In the genomic region with DNA sequence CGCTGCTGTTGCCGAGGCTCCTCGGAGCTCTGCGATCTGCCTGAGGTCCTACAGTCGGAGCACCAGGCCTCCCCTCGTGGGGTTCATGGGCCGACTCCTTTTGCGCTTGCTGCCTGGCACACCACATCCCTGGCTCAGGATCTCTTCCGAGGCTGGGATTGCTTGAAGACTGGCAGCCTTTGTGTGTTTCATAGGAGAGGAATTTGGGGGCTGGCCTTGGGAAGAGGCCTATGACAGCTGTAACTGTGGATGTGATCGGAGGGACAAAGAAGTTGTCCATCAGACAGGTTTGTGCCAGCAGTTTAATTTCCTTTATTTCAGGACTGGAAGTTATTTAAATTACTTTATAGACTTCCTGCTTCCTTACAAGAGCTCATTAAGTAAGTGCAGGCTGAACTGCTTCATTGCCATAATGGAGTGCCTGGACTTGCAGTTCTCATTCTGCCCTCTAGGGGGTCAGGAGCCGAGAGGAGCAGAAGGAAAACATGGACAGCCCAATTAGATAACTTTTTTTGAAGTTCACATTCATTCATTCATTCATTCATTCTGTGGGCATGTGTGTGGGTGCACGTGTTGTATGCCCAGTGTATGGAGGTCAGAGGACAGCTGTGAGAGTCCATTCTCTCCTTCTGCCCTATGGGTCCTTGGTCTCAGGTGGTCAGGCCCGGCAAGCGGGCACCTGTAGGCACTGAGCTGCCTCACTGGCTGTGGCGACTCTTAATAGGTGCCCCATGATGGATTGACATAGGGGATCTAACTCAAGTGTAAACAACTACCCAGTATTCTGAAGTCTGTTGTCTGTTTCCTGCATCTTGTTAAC, we compare ENCODE assay signal across 8 mouse cellular contexts.
DNase-seq lines count a peak whose midpoint lies in the region; ATAC-seq and TF ChIP-seq lines count a peak whose summit lies in the region.

No protein-coding gene starts in this region.

- H3K27ac ChIP-seq in forebrain, embryonic 10.5 days, result peak overlapping the region; percentile 81
- no peak overlapping the region; the same call in 1 of the 2 replicates for H3K27ac ChIP-seq in hindbrain, embryonic 15.5 days (replicated peaks)
- peak overlapping the region; percentile 81; the same call in 1 of the 2 replicates for H3K27ac ChIP-seq in limb, embryonic 11.5 days (replicated peaks; ENCODE audit: low read depth, low read length)
- H3K27ac ChIP-seq in midbrain, embryonic 16.5 days (ENCODE audit: low read length), result peak overlapping the region; percentile 50
- no peak overlapping the region for H3K27ac ChIP-seq in thymus, adult 2 months (ENCODE audit: control insufficient read depth, insufficient read depth, low read length)

- H3K27me3 ChIP-seq in forebrain, embryonic 10.5 days (ENCODE audit: poor library complexity, severe bottlenecking), result peaks cover 10% of the 10 kb centered on the region
- no peaks in the 10 kb centered on the region for H3K27me3 ChIP-seq in hindbrain, embryonic 15.5 days
- no peaks in the 10 kb centered on the region for H3K27me3 ChIP-seq in limb, embryonic 11.5 days (ENCODE audit: control insufficient read depth, insufficient read depth, low read length)
- no peaks in the 10 kb centered on the region for H3K27me3 ChIP-seq in midbrain, embryonic 16.5 days (ENCODE audit: control insufficient read depth, insufficient read depth, low read depth, low read length)
- no peaks in the 10 kb centered on the region for H3K27me3 ChIP-seq in thymus, adult 2 months (ENCODE audit: control insufficient read depth, insufficient read depth, low read length)

- DNase-seq in left cerebral cortex, adult 11 months (ENCODE audit: low spot score), result peak; percentile 21
- DNase-seq in left cerebral cortex, postnatal 36 days (ENCODE audit: low spot score in 2 of 2), result no peak
- DNase-seq in brain, embryonic 14.5 days (ENCODE audit: low read depth), result peak; percentile 90
- peak; percentile 70 for DNase-seq in forebrain, embryonic 10.5 days (ENCODE audit: extremely low spot score, low spot score)
- peak; percentile 86 for DNase-seq in limb, embryonic 11.5 days (ENCODE audit: low spot score)
- peak; percentile 72 for DNase-seq in thymus, adult 2 months

- no peak overlapping the region for H3K4me3 ChIP-seq in forebrain, embryonic 10.5 days
- H3K4me3 ChIP-seq in hindbrain, embryonic 15.5 days, result no peak overlapping the region
- H3K4me3 ChIP-seq in limb, embryonic 11.5 days (ENCODE audit: low read depth, low read length), result no peak overlapping the region
- no peak overlapping the region for H3K4me3 ChIP-seq in midbrain, embryonic 16.5 days (ENCODE audit: low read depth, low read length)
- H3K4me3 ChIP-seq in thymus, adult 2 months (ENCODE audit: control insufficient read depth, insufficient read depth, low read length), result no peak overlapping the region

- peak; percentile 11; the same call in 1 of the 2 replicates for ATAC-seq in hindbrain, embryonic 15.5 days (ENCODE audit: low FRiP score, low read depth)
- ATAC-seq in limb, embryonic 11.5 days (ENCODE audit: insufficient number of reproducible peaks, low FRiP score, low TSS enrichment, low read depth), result no peak
- ATAC-seq in midbrain, embryonic 16.5 days, result 0 out of 2 replicates have a peak, but pooled peaks have one; percentile 30

- no peak for TF ChIP-seq POLR2A in brain, embryonic 14.5 days (IDR thresholded peaks at IDR 0.05; ENCODE audit: borderline replicate concordance, extremely low read depth, insufficient read depth, insufficient read length, poor library complexity, severe bottlenecking)
- no peak for TF ChIP-seq POLR2A in thymus, adult 2 months (IDR thresholded peaks at IDR 0.05; ENCODE audit: control insufficient read depth, extremely low read depth, insufficient read depth, low read length, poor library complexity)

- no peak overlapping the region for H3K9ac ChIP-seq in hindbrain, embryonic 15.5 days
- H3K9ac ChIP-seq in limb, embryonic 11.5 days (ENCODE audit: low read length), result peak overlapping the region; percentile 27; the same call in 1 of the 2 replicates
- no peak overlapping the region for H3K9ac ChIP-seq in midbrain, embryonic 16.5 days (ENCODE audit: low read depth, low read length)

- 56% methylated on average over 15 of the region's 15 CpGs for WGBS in forebrain, embryonic 10.5 days
- 46% methylated on average over 15 of the region's 15 CpGs for WGBS in hindbrain, embryonic 15.5 days
- 45% methylated on average over 15 of the region's 15 CpGs for whole genome bisulfite sequencing in limb, embryonic 11.5 days
- 48% methylated on average over 15 of the region's 15 CpGs for WGBS in midbrain, embryonic 16.5 days
- 90% methylated on average over 15 of the region's 15 CpGs for WGBS in thymus, adult 2 months

- H3K4me1 ChIP-seq in forebrain, embryonic 10.5 days, result peaks cover 87% of the 10 kb centered on the region
- peaks cover 34% of the 10 kb centered on the region for H3K4me1 ChIP-seq in hindbrain, embryonic 15.5 days (replicated peaks)
- peaks cover 52% of the 10 kb centered on the region for H3K4me1 ChIP-seq in limb, embryonic 11.5 days (ENCODE audit: control insufficient read depth, insufficient read depth, low read length)
- peaks cover 55% of the 10 kb centered on the region for H3K4me1 ChIP-seq in midbrain, embryonic 16.5 days (ENCODE audit: control insufficient read depth, insufficient read depth, low read length)
- H3K4me1 ChIP-seq in thymus, adult 2 months (replicated peaks; ENCODE audit: control insufficient read depth, insufficient read depth, low read length), result no peaks in the 10 kb centered on the region

- H3K9me3 ChIP-seq in forebrain, embryonic 10.5 days, result no peaks in the 10 kb centered on the region
- H3K9me3 ChIP-seq in hindbrain, embryonic 15.5 days, result no peaks in the 10 kb centered on the region
- H3K9me3 ChIP-seq in limb, embryonic 11.5 days (ENCODE audit: control insufficient read depth, low read length), result no peaks in the 10 kb centered on the region
- H3K9me3 ChIP-seq in midbrain, embryonic 16.5 days (replicated peaks; ENCODE audit: control insufficient read depth, low read length, poor library complexity, severe bottlenecking), result no peaks in the 10 kb centered on the region

- intact Hi-C loops in left cerebral cortex, postnatal 36 days (cut with DNase I), result no loop called here

- peak; percentile 78; the same call in 1 of the 2 replicates for TF ChIP-seq CTCF in brain, embryonic 14.5 days (IDR thresholded peaks at IDR 0.05; ENCODE audit: borderline replicate concordance, extremely low read depth, insufficient read depth, insufficient read length)
- TF ChIP-seq CTCF in thymus, adult 2 months (IDR thresholded peaks at IDR 0.05; ENCODE audit: borderline replicate concordance, control insufficient read depth, extremely low read depth, insufficient read depth, low read length, poor library complexity), result no peak

- H3K4me2 ChIP-seq in hindbrain, embryonic 15.5 days, result no peak overlapping the region
- H3K4me2 ChIP-seq in limb, embryonic 11.5 days (ENCODE audit: low read depth, severe bottlenecking), result no peak overlapping the region
- peak overlapping the region; percentile 8; the same call in 1 of the 2 replicates for H3K4me2 ChIP-seq in midbrain, embryonic 16.5 days (ENCODE audit: low read length)

- no peaks in the 10 kb centered on the region for H3K36me3 ChIP-seq in forebrain, embryonic 10.5 days (replicated peaks)
- H3K36me3 ChIP-seq in hindbrain, embryonic 15.5 days, result no peaks in the 10 kb centered on the region
- no peaks in the 10 kb centered on the region for H3K36me3 ChIP-seq in limb, embryonic 11.5 days (ENCODE audit: control insufficient read depth, insufficient read depth, low read length)
- no peaks in the 10 kb centered on the region for H3K36me3 ChIP-seq in midbrain, embryonic 16.5 days (ENCODE audit: control insufficient read depth, insufficient read depth, low read length)
- H3K36me3 ChIP-seq in thymus, adult 2 months (ENCODE audit: control insufficient read depth, insufficient read depth, low read length), result no peaks in the 10 kb centered on the region

Comparison
In these comparisons a context has a peak if more than half of its experiments do, and no peak if none do; other contexts are left out.
1. DNase-seq: peak in left cerebral cortex, adult 11 months (single experiment), brain, embryonic 14.5 days (single experiment), forebrain, embryonic 10.5 days (single experiment), limb, embryonic 11.5 days (single experiment) and thymus, adult 2 months (single experiment); none in left cerebral cortex, postnatal 36 days (0 of 2).
2. H3K27ac ChIP-seq: peak in forebrain, embryonic 10.5 days (single experiment), limb, embryonic 11.5 days (single experiment) and midbrain, embryonic 16.5 days (single experiment); none in hindbrain, embryonic 15.5 days (single experiment) and thymus, adult 2 months (single experiment).